Mouse (Mus musculus) lung, embryonic 15.5 days (tissue): ENCODE measurements around the gene Khdc1a. TPM values are rescaled to one million over a fixed set of nuclear protein-coding genes. Genes with fewer than 3 reads are reported as not detected.

Source experiments
- polyA plus RNA-seq: library from polyadenylated mRNA; unstranded; fragments of >200 nt; fragmentation: Nextera tagmentation; extraction: Ambion mirVana; gene quantifications from 2 replicates; pipeline ENCODE4 v1.2.1, GENCODE M21; 2015

Gene Khdc1a
- polyA plus RNA-seq, 1 experiment from 2014 or later, result 0.21 TPM

Other genes starting within 250 kb of the Khdc1a start
- gene Tmem14a, start 131.1 kb upstream of the Khdc1a start, polyA plus RNA-seq, result 11.1 and 12.4 TPM in 2 replicates
- gene Gsta3, start 109.1 kb upstream of the Khdc1a start, polyA plus RNA-seq, result 2.5 and 2.8 TPM in 2 replicates
- gene Khdc1c, start 18.7 kb downstream of the Khdc1a start, polyA plus RNA-seq, result not detected in 2 replicates
- gene Khdc1b, start 33.9 kb downstream of the Khdc1a start, polyA plus RNA-seq, result 0.09 TPM in 1 of 2 replicates, not detected in the other